Mouse (Mus musculus): Measurements from ENCODE around the gene Vps29.

- TF ChIP-seq CTCF (IDR thresholded peaks at IDR 0.05; ENCODE audit: insufficient read depth, low read length) = no peak
- no peak for TF ChIP-seq POLR2A (IDR thresholded peaks at IDR 0.05; ENCODE audit: borderline replicate concordance, extremely low read depth, low read depth, low read length)
Measured at GRCm38 (mm10) chr5:122372878-122373277, 18.7 kb downstream of the Vps29 start.

Measured in lung, adult 2 months (tissue).